Mouse (Mus musculus) left cerebral cortex, adult 2 months (tissue): Measurements from ENCODE around the gene Herc1. TPM values are rescaled to one million over a fixed set of nuclear protein-coding genes. Genes with fewer than 3 reads are reported as not detected.
A peak's percentile ranks its signal among the peaks of the same experiment; 100 is the strongest.

Source experiments
- DNase-seq, 2 experiments: peaks; one replicate each; pipeline ENCODE4 v3.0.0; 2021 to 2022; ENCODE audit warnings: low spot score in 2 of 2, mixed read lengths in 1 of 2; ENCODE audit errors: extremely low spot score in 1 of 2
- H3K27ac ChIP-seq: fragments of 200-600 bp; 2 replicates; pipeline ENCODE4 v1.8.1; 2022
- H3K4me3 ChIP-seq: fragments of 200-600 bp; 2 replicates; pipeline ENCODE4 v1.8.1; 2022
- CTCF ChIP-seq: fragments of 200-600 bp; IDR thresholded peaks from 2 replicates; pipeline ENCODE4 v1.8.1; 2022; ENCODE audit warnings: antibody characterized with exemption, mild to moderate bottlenecking, moderate library complexity
- intact Hi-C: fragments of 180-260 bp; cut with DNase I; formaldehyde crosslinking; loops from one replicate; pipeline ENCODE4 v1.15.1; 2025
- total RNA-seq, 2 experiments: library from RNA; stranded (reverse); gene quantifications; 2 replicates each; pipeline ENCODE4 v1.2.3; 2021

Gene Herc1
- total RNA-seq, 2 experiments from 2014 or later: 128 to 132 TPM

- DNase-seq: no peak
These were observed 23.4 kb upstream of the Herc1 start for GRCm38 (mm10) chr9:66326879-66327278.

GRCm38 (mm10) chr9:66329474-66329873 lies 20.8 kb upstream of the Herc1 start:
- intact Hi-C loops: no loop called here

More at GRCm38 (mm10) chr9:66326879-66327278, 23.4 kb upstream of the Herc1 start:
- no peak overlapping the region for H3K27ac ChIP-seq
- TF ChIP-seq CTCF: no peak
- intact Hi-C loops: no loop called here
- no peak overlapping the region for H3K4me3 ChIP-seq

GRCm38 (mm10) chr9:66330437-66330836 lies 19.8 kb upstream of the Herc1 start:
- no peak for TF ChIP-seq CTCF
- H3K4me3 ChIP-seq: no peak overlapping the region
- no peak for DNase-seq
- no peak overlapping the region for H3K27ac ChIP-seq
- intact Hi-C loops: no loop called here

More at GRCm38 (mm10) chr9:66329474-66329873, 20.8 kb upstream of the Herc1 start:
- no peak for DNase-seq
- TF ChIP-seq CTCF: no peak
- Histone ChIP-seq H3K4me3 (no peak overlapping the region), H3K27ac (no peak overlapping the region)

GRCm38 (mm10) chr9:66331548-66331947 lies 18.7 kb upstream of the Herc1 start:
- TF ChIP-seq CTCF: no peak
- intact Hi-C loops: no loop called here
- H3K4me3 ChIP-seq: no peak overlapping the region
- no peak for DNase-seq
- H3K27ac ChIP-seq: no peak overlapping the region

- intact Hi-C loops: no loop called here
- DNase-seq: no peak
- TF ChIP-seq CTCF: no peak
These were observed 17.9 kb upstream of the Herc1 start for GRCm38 (mm10) chr9:66332393-66332792.

GRCm38 (mm10) chr9:66337280-66337679 lies 13.0 kb upstream of the Herc1 start:
- no peak overlapping the region for H3K4me3 ChIP-seq
- intact Hi-C loops: loop anchor here (5.0 kb wide), 1 partner anchor 180 kb away; the partner anchor contains the start of gene Dapk2
- no peak overlapping the region for H3K27ac ChIP-seq
- TF ChIP-seq CTCF: no peak
- DNase-seq: no peak

More at GRCm38 (mm10) chr9:66332393-66332792, 17.9 kb upstream of the Herc1 start:
- Histone ChIP-seq H3K27ac (no peak overlapping the region), H3K4me3 (no peak overlapping the region)

GRCm38 (mm10) chr9:66338005-66338782 lies 12.1 kb upstream of the Herc1 start:
- intact Hi-C loops: loop anchor here (5.0 kb wide), 1 partner anchor 181 kb away; the partner anchor contains the start of gene Dapk2
- DNase-seq: no peak
- Histone ChIP-seq H3K27ac (no peak overlapping the region), H3K4me3 (no peak overlapping the region)
- no peak for TF ChIP-seq CTCF

- intact Hi-C loops: loop anchor here (5.0 kb wide), 1 partner anchor 182 kb away; the partner anchor contains the start of gene Dapk2
- H3K27ac ChIP-seq: no peak overlapping the region
- no peak overlapping the region for H3K4me3 ChIP-seq
- no peak for DNase-seq
- no peak for TF ChIP-seq CTCF
These were observed 10.5 kb upstream of the Herc1 start for GRCm38 (mm10) chr9:66339714-66340113.

GRCm38 (mm10) chr9:66340394-66341094 lies 9.7 kb upstream of the Herc1 start:
- intact Hi-C loops: no loop called here
- no peak for TF ChIP-seq CTCF
- H3K4me3 ChIP-seq: no peak overlapping the region
- no peak overlapping the region for H3K27ac ChIP-seq
- no peak for DNase-seq

- intact Hi-C loops: loop anchor here (5.0 kb wide), 1 partner anchor 65 kb away; no protein-coding TSS in a partner anchor
- no peak for TF ChIP-seq CTCF
- no peak overlapping the region for H3K27ac ChIP-seq
- no peak for DNase-seq
- H3K4me3 ChIP-seq: no peak overlapping the region
These were observed 2.7 kb upstream of the Herc1 start for GRCm38 (mm10) chr9:66347405-66348035.

- Histone ChIP-seq H3K4me3 (peak overlapping the region; percentile 97), H3K27ac (peak overlapping the region; percentile 99; the same call in 1 of the 2 replicates)
- intact Hi-C loops: loop anchor here (5.0 kb wide), 1 partner anchor 67 kb away; no protein-coding TSS in a partner anchor
- DNase-seq: no peak
- TF ChIP-seq CTCF: no peak
These were observed 948 bp upstream of the Herc1 start for GRCm38 (mm10) chr9:66349144-66349859.
